Mouse (Mus musculus): Measurements from ENCODE around the gene Fam98b. TPM values are rescaled to one million over a fixed set of nuclear protein-coding genes. Genes with fewer than 3 reads are reported as not detected.

Gene Fam98b
- polyA plus RNA-seq (2014; fragmentation: Nextera tagmentation; extraction: Ambion mirVana): 4.1 and 6.3 TPM in 2 replicates

- Histone ChIP-seq H3K9me3 (ENCODE audit: control insufficient read depth, low read length) (no peaks in the 10 kb centered on the region), H3K9ac (ENCODE audit: low read depth, low read length) (peak within 1 kb of the TSS; percentile 87), H3K4me1 (replicated peaks; ENCODE audit: control insufficient read depth, insufficient read depth, low read length) (peaks cover 5% of the 10 kb centered on the region; the same call in 1 of the 2 replicates), H3K36me3 (ENCODE audit: control insufficient read depth, insufficient read depth, low read length) (no peaks in the 10 kb centered on the region), H3K4me3 (ENCODE audit: low read depth, low read length) (peak within 1 kb of the TSS; percentile 79), H3K27ac (ENCODE audit: low read depth, low read length) (peak within 1 kb of the TSS; percentile 23; the same call in 1 of the 2 replicates), H3K27me3 (replicated peaks; ENCODE audit: control insufficient read depth, insufficient read depth, low read length) (no peaks in the 10 kb centered on the region), H3K4me2 (peak within 1 kb of the TSS; percentile 88)
- peak; percentile 93 for ATAC-seq (replicated peaks; ENCODE audit: low FRiP score)
- peak; percentile 92 for DNase-seq (ENCODE audit: low spot score)
- under 1% methylated on average over 33 of the region's 33 CpGs for WGBS
Observed at GRCm38 (mm10) chr2:117249255-117250000, at the start of gene Fam98b. Gene Fam98b (plus strand): TSS chr2:117249739.

GRCm38 (mm10) chr2:117200869-117201338 lies 48.6 kb upstream of the Fam98b start:
- Histone ChIP-seq H3K4me1 (replicated peaks; ENCODE audit: control insufficient read depth, insufficient read depth, low read length) (no peaks in the 10 kb centered on the region), H3K4me3 (ENCODE audit: low read depth, low read length) (no peak overlapping the region), H3K27me3 (replicated peaks; ENCODE audit: control insufficient read depth, insufficient read depth, low read length) (no peaks in the 10 kb centered on the region), H3K4me2 (no peak overlapping the region), H3K36me3 (ENCODE audit: control insufficient read depth, insufficient read depth, low read length) (no peaks in the 10 kb centered on the region), H3K9ac (ENCODE audit: low read depth, low read length) (no peak overlapping the region), H3K27ac (ENCODE audit: low read depth, low read length) (no peak overlapping the region), H3K9me3 (ENCODE audit: control insufficient read depth, low read length) (no peaks in the 10 kb centered on the region)
- DNase-seq (ENCODE audit: low spot score) (no peak), ATAC-seq (replicated peaks; ENCODE audit: low FRiP score) (no peak)
- 70% methylated on average over 9 of the region's 9 CpGs for WGBS

GRCm38 (mm10) chr2:117203350-117203749 lies 46.2 kb upstream of the Fam98b start:
- Histone ChIP-seq H3K27me3 (replicated peaks; ENCODE audit: control insufficient read depth, insufficient read depth, low read length) (no peaks in the 10 kb centered on the region), H3K9me3 (ENCODE audit: control insufficient read depth, low read length) (no peaks in the 10 kb centered on the region), H3K27ac (ENCODE audit: low read depth, low read length) (no peak overlapping the region), H3K9ac (ENCODE audit: low read depth, low read length) (no peak overlapping the region), H3K36me3 (ENCODE audit: control insufficient read depth, insufficient read depth, low read length) (no peaks in the 10 kb centered on the region), H3K4me1 (replicated peaks; ENCODE audit: control insufficient read depth, insufficient read depth, low read length) (no peaks in the 10 kb centered on the region), H3K4me2 (no peak overlapping the region), H3K4me3 (ENCODE audit: low read depth, low read length) (no peak overlapping the region)
- WGBS: 74% methylated on average over 5 of the region's 5 CpGs
- ATAC-seq (replicated peaks; ENCODE audit: low FRiP score): no peak
- DNase-seq (ENCODE audit: low spot score): no peak

GRCm38 (mm10) chr2:117204534-117204933 lies 45.0 kb upstream of the Fam98b start:
- DNase-seq (ENCODE audit: low spot score): no peak
- ATAC-seq (replicated peaks; ENCODE audit: low FRiP score): no peak
- Histone ChIP-seq H3K36me3 (ENCODE audit: control insufficient read depth, insufficient read depth, low read length) (no peaks in the 10 kb centered on the region), H3K4me2 (no peak overlapping the region), H3K27ac (ENCODE audit: low read depth, low read length) (no peak overlapping the region), H3K27me3 (replicated peaks; ENCODE audit: control insufficient read depth, insufficient read depth, low read length) (no peaks in the 10 kb centered on the region), H3K4me3 (ENCODE audit: low read depth, low read length) (no peak overlapping the region), H3K4me1 (replicated peaks; ENCODE audit: control insufficient read depth, insufficient read depth, low read length) (no peaks in the 10 kb centered on the region), H3K9ac (ENCODE audit: low read depth, low read length) (no peak overlapping the region), H3K9me3 (ENCODE audit: control insufficient read depth, low read length) (no peaks in the 10 kb centered on the region)
- 55% methylated on average over 3 of the region's 3 CpGs for WGBS

GRCm38 (mm10) chr2:117205066-117205465 lies 44.5 kb upstream of the Fam98b start:
- WGBS: 83% methylated on average over 6 of the region's 6 CpGs
- no peak for ATAC-seq (replicated peaks; ENCODE audit: low FRiP score)
- no peak overlapping the region for H3K9ac ChIP-seq (ENCODE audit: low read depth, low read length)
- H3K27ac ChIP-seq (ENCODE audit: low read depth, low read length): no peak overlapping the region
- no peak for DNase-seq (ENCODE audit: low spot score)
- H3K4me1 ChIP-seq (replicated peaks; ENCODE audit: control insufficient read depth, insufficient read depth, low read length): no peaks in the 10 kb centered on the region
- H3K36me3 ChIP-seq (ENCODE audit: control insufficient read depth, insufficient read depth, low read length): no peaks in the 10 kb centered on the region
- H3K4me2 ChIP-seq: no peak overlapping the region
- no peak overlapping the region for H3K4me3 ChIP-seq (ENCODE audit: low read depth, low read length)
- H3K9me3 ChIP-seq (ENCODE audit: control insufficient read depth, low read length): no peaks in the 10 kb centered on the region
- no peaks in the 10 kb centered on the region for H3K27me3 ChIP-seq (replicated peaks; ENCODE audit: control insufficient read depth, insufficient read depth, low read length)

GRCm38 (mm10) chr2:117210416-117211085 lies 39.0 kb upstream of the Fam98b start:
- WGBS: 15% methylated on average over 6 of the region's 6 CpGs
- Histone ChIP-seq H3K27me3 (replicated peaks; ENCODE audit: control insufficient read depth, insufficient read depth, low read length) (no peaks in the 10 kb centered on the region), H3K9ac (ENCODE audit: low read depth, low read length) (no peak overlapping the region), H3K4me2 (peak overlapping the region; percentile 32), H3K9me3 (ENCODE audit: control insufficient read depth, low read length) (no peaks in the 10 kb centered on the region), H3K4me3 (ENCODE audit: low read depth, low read length) (no peak overlapping the region), H3K4me1 (replicated peaks; ENCODE audit: control insufficient read depth, insufficient read depth, low read length) (no peaks in the 10 kb centered on the region), H3K36me3 (ENCODE audit: control insufficient read depth, insufficient read depth, low read length) (no peaks in the 10 kb centered on the region), H3K27ac (ENCODE audit: low read depth, low read length) (no peak overlapping the region)
- ATAC-seq (replicated peaks; ENCODE audit: low FRiP score) (peak; percentile 77), DNase-seq (ENCODE audit: low spot score) (peak; percentile 35)

- DNase-seq (ENCODE audit: low spot score) (no peak), ATAC-seq (replicated peaks; ENCODE audit: low FRiP score) (no peak)
- Histone ChIP-seq H3K4me2 (no peak overlapping the region), H3K27ac (ENCODE audit: low read depth, low read length) (no peak overlapping the region), H3K9me3 (ENCODE audit: control insufficient read depth, low read length) (no peaks in the 10 kb centered on the region), H3K27me3 (replicated peaks; ENCODE audit: control insufficient read depth, insufficient read depth, low read length) (no peaks in the 10 kb centered on the region), H3K9ac (ENCODE audit: low read depth, low read length) (no peak overlapping the region), H3K4me3 (ENCODE audit: low read depth, low read length) (no peak overlapping the region), H3K36me3 (ENCODE audit: control insufficient read depth, insufficient read depth, low read length) (no peaks in the 10 kb centered on the region), H3K4me1 (replicated peaks; ENCODE audit: control insufficient read depth, insufficient read depth, low read length) (no peaks in the 10 kb centered on the region)
- 54% methylated on average over 2 of the region's 2 CpGs for WGBS
Observed at GRCm38 (mm10) chr2:117216152-117216551, 33.4 kb upstream of the Fam98b start.

- no peaks in the 10 kb centered on the region for H3K36me3 ChIP-seq (ENCODE audit: control insufficient read depth, insufficient read depth, low read length)
- no peaks in the 10 kb centered on the region for H3K9me3 ChIP-seq (ENCODE audit: control insufficient read depth, low read length)
- DNase-seq (ENCODE audit: low spot score) (no peak), ATAC-seq (replicated peaks; ENCODE audit: low FRiP score) (no peak)
- no peak overlapping the region for H3K27ac ChIP-seq (ENCODE audit: low read depth, low read length)
- no peaks in the 10 kb centered on the region for H3K4me1 ChIP-seq (replicated peaks; ENCODE audit: control insufficient read depth, insufficient read depth, low read length)
- no peaks in the 10 kb centered on the region for H3K27me3 ChIP-seq (replicated peaks; ENCODE audit: control insufficient read depth, insufficient read depth, low read length)
- H3K9ac ChIP-seq (ENCODE audit: low read depth, low read length): no peak overlapping the region
- 0 out of 2 replicates have a peak overlapping the region, but pooled peaks have one; percentile 9 for H3K4me2 ChIP-seq
- no peak overlapping the region for H3K4me3 ChIP-seq (ENCODE audit: low read depth, low read length)
- 25% methylated on average over 15 of the region's 15 CpGs for WGBS
Observed at GRCm38 (mm10) chr2:117217695-117218216, 31.8 kb upstream of the Fam98b start.

Data from liver, embryonic 11.5 days (tissue).